Mouse (Mus musculus) heart, adult 2 months (tissue): Measurements from ENCODE around the gene Ccl4. TPM values are rescaled to one million over a fixed set of nuclear protein-coding genes. Genes with fewer than 3 reads are reported as not detected.

Experiments used
- DNase-seq, 2 experiments: peaks; one replicate each; pipeline ENCODE4 v3.0.0; 2021
- H3K27ac ChIP-seq: fragments of 200-600 bp; 2 replicates; pipeline ENCODE4 v1.8.1; 2022
- H3K27me3 ChIP-seq: fragments of 200-500 bp; 2 replicates; pipeline ENCODE4 v1.6.1; 2012; ENCODE audit warnings: mild to moderate bottlenecking, low read length, inconsistent platforms, mixed read lengths; ENCODE audit not compliant: control insufficient read depth, insufficient read depth
- H3K36me3 ChIP-seq: fragments of 200-500 bp; 2 replicates; pipeline ENCODE4 v1.6.1; 2012; ENCODE audit warnings: low read length, inconsistent platforms; ENCODE audit not compliant: control insufficient read depth, insufficient read depth
- H3K4me1 ChIP-seq: fragments of 200-500 bp; 2 replicates; pipeline ENCODE4 v1.6.1; 2011; ENCODE audit warnings: low read length; ENCODE audit not compliant: control insufficient read depth, insufficient read depth
- H3K4me3 ChIP-seq: fragments of 200-600 bp; 2 replicates; pipeline ENCODE4 v1.8.1; 2022
- H3K79me2 ChIP-seq: fragments of 200-500 bp; replicated peaks from 2 replicates; pipeline ENCODE4 v1.6.1; 2012; ENCODE audit warnings: mild to moderate bottlenecking, inconsistent platforms, low read length, moderate library complexity, mixed read lengths; ENCODE audit not compliant: control insufficient read depth, insufficient read depth
- H3K9ac ChIP-seq: fragments of 200-500 bp; 2 replicates; pipeline ENCODE4 v1.6.1; 2012; ENCODE audit warnings: low read depth, mild to moderate bottlenecking, control low read depth, inconsistent platforms, low read length, mixed read lengths
- CTCF ChIP-seq: fragments of 200-600 bp; IDR thresholded peaks from 2 replicates; pipeline ENCODE4 v1.8.1; 2022; ENCODE audit warnings: antibody characterized with exemption, mild to moderate bottlenecking, moderate library complexity
- EP300 ChIP-seq: fragments of 200-500 bp; IDR thresholded peaks from 2 replicates; pipeline ENCODE4 v1.6.1; 2011; ENCODE audit warnings: low read depth, low read length, control low read depth; ENCODE audit not compliant: insufficient read depth
- POLR2A ChIP-seq: fragments of 200-500 bp; IDR thresholded peaks from 2 replicates; pipeline ENCODE4 v1.6.1; 2011; ENCODE audit warnings: mild to moderate bottlenecking, low read depth, low read length, control low read depth; ENCODE audit not compliant: insufficient read depth
- WGBS: fragments of 180-500 bp; shearing (Covaris S2); methylation state at CpG from one replicate; pipeline ENCODE4 v1.1.7; 2018; 5-methylcytosine and 5-hydroxymethylcytosine counted together
- intact Hi-C: fragments of 180-260 bp; cut with DNase I; formaldehyde crosslinking; loops from one replicate; pipeline ENCODE4 v1.15.1; 2025
- long read RNA-seq: library from polyadenylated mRNA; stranded (forward); transcript quantifications from one replicate; pipeline ENCODE4 v2.0.0, GENCODE M21; 2021
- polyA plus RNA-seq: library from polyadenylated mRNA; depleted of rRNA; stranded (reverse); fragments of >200 nt; gene quantifications from 2 replicates; pipeline ENCODE4 v1.2.3, GENCODE M21; 2012; rRNA removed
- total RNA-seq, 2 experiments: library from RNA; stranded (reverse); gene quantifications; 2 replicates each; pipeline ENCODE4 v1.2.3; 2021

The Ccl4 gene
- not detected for total RNA-seq
- polyA plus RNA-seq, result 0.61 and 1.00 TPM in 2 replicates
- long read RNA-seq, result 0 reads

- Histone ChIP-seq H3K9ac (no peak within 1 kb of the TSS), H3K27me3 (no peaks in the 10 kb centered on the region), H3K4me1 (no peaks in the 10 kb centered on the region), H3K27ac (no peak within 1 kb of the TSS), H3K4me3 (no peak within 1 kb of the TSS), H3K79me2 (no peaks in the 10 kb centered on the region), H3K36me3 (no peaks in the 10 kb centered on the region)
- intact Hi-C loops, result no loop called here
- no peak for DNase-seq
- TF ChIP-seq EP300 (no peak), POLR2A (no peak), CTCF (no peak)
- 57% methylated on average over 6 of the region's 6 CpGs for WGBS
These were observed at the start of gene Ccl4 for GRCm38 (mm10) chr11:83662204-83662603. TSS of gene Ccl4 (plus strand) at chr11:83662584.

GRCm38 (mm10) chr11:83616586-83616985 lies 45.8 kb upstream of the Ccl4 start:
- no peak overlapping the region for H3K4me3 ChIP-seq
- H3K36me3 ChIP-seq, result no peaks in the 10 kb centered on the region
- no peaks in the 10 kb centered on the region for H3K27me3 ChIP-seq
- peaks cover 3% of the 10 kb centered on the region for H3K4me1 ChIP-seq
- no peak overlapping the region for H3K27ac ChIP-seq
- 73% methylated on average over 1 of the region's 1 CpGs for WGBS
- no peak overlapping the region for H3K9ac ChIP-seq
- intact Hi-C loops, result no loop called here
- no peak for DNase-seq
- TF ChIP-seq CTCF (no peak), EP300 (no peak), POLR2A (no peak)
- no peaks in the 10 kb centered on the region for H3K79me2 ChIP-seq

- 68% methylated on average over 5 of the region's 5 CpGs for WGBS
- no peak for DNase-seq
These were observed 44.1 kb upstream of the Ccl4 start for GRCm38 (mm10) chr11:83618238-83618637.

GRCm38 (mm10) chr11:83619037-83619436 lies 43.3 kb upstream of the Ccl4 start:
- no peaks in the 10 kb centered on the region for H3K36me3 ChIP-seq
- intact Hi-C loops, result no loop called here
- no peak for DNase-seq
- no peak overlapping the region for H3K4me3 ChIP-seq
- H3K27ac ChIP-seq, result no peak overlapping the region
- 90% methylated on average over 1 of the region's 1 CpGs for WGBS
- H3K9ac ChIP-seq, result no peak overlapping the region
- H3K79me2 ChIP-seq, result no peaks in the 10 kb centered on the region
- H3K4me1 ChIP-seq, result peaks cover 3% of the 10 kb centered on the region
- H3K27me3 ChIP-seq, result no peaks in the 10 kb centered on the region
- TF ChIP-seq POLR2A (no peak), CTCF (no peak), EP300 (no peak)

More at GRCm38 (mm10) chr11:83618238-83618637, 44.1 kb upstream of the Ccl4 start:
- Histone ChIP-seq H3K36me3 (no peaks in the 10 kb centered on the region), H3K27ac (no peak overlapping the region), H3K4me1 (peaks cover 3% of the 10 kb centered on the region), H3K27me3 (no peaks in the 10 kb centered on the region), H3K4me3 (no peak overlapping the region), H3K9ac (no peak overlapping the region), H3K79me2 (no peaks in the 10 kb centered on the region)
- intact Hi-C loops, result no loop called here
- TF ChIP-seq POLR2A (no peak), EP300 (no peak), CTCF (no peak)

- Histone ChIP-seq H3K27me3 (no peaks in the 10 kb centered on the region), H3K79me2 (no peaks in the 10 kb centered on the region), H3K4me3 (no peak overlapping the region), H3K9ac (no peak overlapping the region), H3K4me1 (no peaks in the 10 kb centered on the region), H3K36me3 (no peaks in the 10 kb centered on the region), H3K27ac (no peak overlapping the region)
- TF ChIP-seq EP300, result no peak
- no peak for TF ChIP-seq CTCF
- TF ChIP-seq POLR2A, result no peak
- intact Hi-C loops, result no loop called here
- no peak for DNase-seq
- 90% methylated on average over 3 of the region's 3 CpGs for WGBS
These were observed 38.8 kb upstream of the Ccl4 start for GRCm38 (mm10) chr11:83623586-83623985.

GRCm38 (mm10) chr11:83628808-83629207 lies 33.6 kb upstream of the Ccl4 start:
- H3K36me3 ChIP-seq, result no peaks in the 10 kb centered on the region
- H3K4me3 ChIP-seq, result no peak overlapping the region
- no peak overlapping the region for H3K9ac ChIP-seq
- H3K27ac ChIP-seq, result no peak overlapping the region
- no peaks in the 10 kb centered on the region for H3K27me3 ChIP-seq
- H3K4me1 ChIP-seq, result peaks cover under 1% of the 10 kb centered on the region; the same call in 1 of the 2 replicates
- H3K79me2 ChIP-seq, result no peaks in the 10 kb centered on the region
- intact Hi-C loops, result no loop called here
- WGBS, result 82% methylated on average over 9 of the region's 9 CpGs
- TF ChIP-seq EP300, result no peak
- TF ChIP-seq POLR2A, result no peak
- TF ChIP-seq CTCF, result no peak
- DNase-seq, result no peak
